Mouse (Mus musculus) limb, embryonic 14.5 days (tissue): ENCODE data around the gene Pam16. TPM values are rescaled to one million over a fixed set of nuclear protein-coding genes. Genes with fewer than 3 reads are reported as not detected.
A peak's percentile ranks its signal among the peaks of the same experiment; 100 is the strongest.

Experiments
- ATAC-seq: fragments of 200-750 bp; cut with Nextera tagmentation; 2 replicates; pipeline ENCODE4 v1.8.0; 2017; ENCODE audit warnings: low read depth, moderate number of reproducible peaks, moderate TSS enrichment; ENCODE audit not compliant: low FRiP score
- DNase-seq: peaks from one replicate; pipeline ENCODE4 v3.0.0-alpha.2; 2015; ENCODE audit warnings: low spot score
- H3K27ac ChIP-seq: fragments of 300-500 bp; sonication (generic); replicated peaks from 2 replicates; pipeline ENCODE4 v1.5.1; 2014; ENCODE audit warnings: low read depth, mild to moderate bottlenecking, low read length, moderate library complexity, mixed read lengths
- H3K27me3 ChIP-seq: fragments of 300-500 bp; sonication (generic); 2 replicates; pipeline ENCODE4 v1.6.1; 2014; ENCODE audit warnings: low read length, mixed read lengths; ENCODE audit not compliant: control insufficient read depth, insufficient read depth
- H3K36me3 ChIP-seq: fragments of 300-500 bp; sonication (generic); 2 replicates; pipeline ENCODE4 v1.6.1; 2014; ENCODE audit warnings: mild to moderate bottlenecking, low read length, moderate library complexity, mixed read lengths; ENCODE audit not compliant: control insufficient read depth, insufficient read depth
- H3K4me1 ChIP-seq: fragments of 300-500 bp; sonication (generic); 2 replicates; pipeline ENCODE4 v1.6.1; 2014; ENCODE audit warnings: antibody characterized with exemption, low read length, mixed read lengths; ENCODE audit not compliant: control insufficient read depth, insufficient read depth
- H3K4me2 ChIP-seq: fragments of 300-500 bp; sonication (generic); replicated peaks from 2 replicates; pipeline ENCODE4 v1.6.1; 2014; ENCODE audit warnings: low read depth, mild to moderate bottlenecking, low read length, moderate library complexity; ENCODE audit not compliant: severe bottlenecking
- H3K4me3 ChIP-seq: fragments of 300-500 bp; sonication (generic); replicated peaks from 2 replicates; pipeline ENCODE4 v1.5.1; 2014; ENCODE audit warnings: low read length
- H3K9ac ChIP-seq: fragments of 300-500 bp; sonication (generic); 2 replicates; pipeline ENCODE4 v1.6.1; 2014; ENCODE audit warnings: mild to moderate bottlenecking, low read depth, low read length, moderate library complexity; ENCODE audit not compliant: severe bottlenecking
- H3K9me3 ChIP-seq: fragments of 300-500 bp; sonication (generic); 2 replicates; pipeline ENCODE4 v1.6.1; 2016; ENCODE audit warnings: low read length; ENCODE audit not compliant: control insufficient read depth
- POLR2A ChIP-seq: fragments of 200-500 bp; IDR thresholded peaks from 2 replicates; pipeline ENCODE4 v1.8.0; 2012; ENCODE audit warnings: inconsistent platforms, mild to moderate bottlenecking, moderate library complexity, borderline replicate concordance; ENCODE audit not compliant: insufficient read depth, insufficient read length; ENCODE audit errors: extremely low read depth
- WGBS: fragments of 180-500 bp; shearing (Covaris S2); extraction: QIAGEN DNeasy Blood & Tissue Kit; methylation state at CpG from one replicate; pipeline ENCODE4 v1.1.7; 2014; 5-methylcytosine and 5-hydroxymethylcytosine counted together
- polyA plus RNA-seq, 2 experiments: library from polyadenylated mRNA; depleted of rRNA in 1 of 2; stranded (reverse) in 1 of 2; unstranded in 1 of 2; fragments of >200 nt; fragmentation: Nextera tagmentation in 1 of 2; extraction: Ambion mirVana in 1 of 2; gene quantifications; 2 replicates each; pipeline versions ENCODE4 v1.2.1 to v1.2.3; 2012 to 2014

The Pam16 gene
- polyA plus RNA-seq, 2 experiments = 80.1 to 92.5 TPM

DNA sequence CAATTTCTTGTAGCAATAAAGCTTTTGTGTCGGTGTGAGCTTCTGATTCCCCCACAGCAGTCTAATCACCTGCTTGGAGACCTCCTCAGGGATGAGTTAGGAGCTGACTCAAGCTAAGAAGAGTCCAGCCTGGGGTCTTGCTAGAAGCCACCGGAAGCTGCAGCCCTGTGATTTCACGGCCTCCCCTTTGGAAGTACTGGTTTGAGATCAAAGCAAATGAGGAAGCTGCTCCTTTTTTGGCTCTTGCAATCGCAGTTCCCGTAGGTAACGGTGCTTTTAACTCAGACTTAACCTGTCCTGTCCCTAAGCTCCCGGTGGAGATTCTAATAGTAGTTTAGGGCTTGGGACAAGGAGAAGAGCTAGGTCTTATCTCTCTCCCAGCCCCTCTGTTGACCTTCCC, 46.2 kb downstream of the Pam16 start:
- H3K9ac ChIP-seq = no peak overlapping the region
- DNase-seq (no peak), ATAC-seq (no peak)
- no peak overlapping the region for H3K27ac ChIP-seq
- H3K4me1 ChIP-seq = no peaks in the 10 kb centered on the region
- no peaks in the 10 kb centered on the region for H3K27me3 ChIP-seq
- no peak overlapping the region for H3K4me3 ChIP-seq
- WGBS = 56% methylated on average over 7 of the region's 7 CpGs
- H3K9me3 ChIP-seq = no peaks in the 10 kb centered on the region
- no peaks in the 10 kb centered on the region for H3K36me3 ChIP-seq
- H3K4me2 ChIP-seq = no peak overlapping the region
- no peak for TF ChIP-seq POLR2A

DNA sequence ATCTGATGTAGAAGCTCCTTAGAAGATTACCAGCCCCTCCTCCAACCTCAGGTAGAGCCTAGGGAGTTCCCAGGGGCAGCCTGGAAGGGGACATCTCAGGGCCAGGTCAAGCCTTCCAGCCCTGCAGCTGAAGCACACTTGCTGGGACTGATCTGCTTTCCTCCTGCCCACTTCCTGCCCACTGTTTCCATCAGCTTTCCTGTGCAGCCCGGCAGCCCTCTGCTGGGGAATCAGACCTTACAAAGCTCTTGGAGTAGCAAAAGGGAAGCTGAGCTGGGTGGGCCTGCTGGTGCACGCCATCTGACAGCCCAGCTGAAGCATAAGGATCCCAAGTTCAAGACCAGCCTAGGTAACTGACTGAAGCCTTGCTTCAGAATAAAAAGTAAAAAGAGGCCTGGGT, 47.9 kb downstream of the Pam16 start:
- Histone ChIP-seq H3K36me3 (no peaks in the 10 kb centered on the region), H3K9me3 (no peaks in the 10 kb centered on the region), H3K4me3 (no peak overlapping the region), H3K4me1 (no peaks in the 10 kb centered on the region), H3K9ac (no peak overlapping the region), H3K27me3 (no peaks in the 10 kb centered on the region), H3K4me2 (no peak overlapping the region), H3K27ac (no peak overlapping the region)
- DNase-seq = no peak
- 54% methylated on average over 2 of the region's 2 CpGs for WGBS
- no peak for TF ChIP-seq POLR2A
- no peak for ATAC-seq

DNA sequence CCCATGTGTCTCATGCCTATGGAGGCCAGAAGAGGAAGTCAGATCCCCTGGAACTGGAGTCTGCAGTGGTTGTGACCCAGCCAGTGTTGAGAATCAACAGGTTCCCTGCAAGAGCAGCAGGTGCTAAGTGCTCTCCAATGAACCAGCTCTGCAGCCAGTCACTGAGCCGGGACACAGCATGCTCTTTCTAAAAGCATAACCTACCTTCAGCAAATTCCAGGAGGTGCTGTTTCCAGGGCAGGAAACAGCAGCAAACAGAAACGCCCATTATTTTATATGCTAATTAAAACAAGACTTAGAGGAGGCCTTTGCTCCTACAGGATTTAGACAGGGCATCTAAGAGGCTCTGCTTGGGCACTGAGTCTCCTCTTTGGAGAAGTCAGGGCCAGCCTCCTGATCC, 48.8 kb downstream of the Pam16 start:
- Histone ChIP-seq H3K4me3 (no peak overlapping the region), H3K9me3 (no peaks in the 10 kb centered on the region), H3K27ac (no peak overlapping the region), H3K4me1 (peaks cover 2% of the 10 kb centered on the region), H3K27me3 (no peaks in the 10 kb centered on the region), H3K36me3 (no peaks in the 10 kb centered on the region), H3K9ac (no peak overlapping the region; the same call in 1 of the 2 replicates), H3K4me2 (no peak overlapping the region)
- 17% methylated on average over 2 of the region's 2 CpGs for WGBS
- no peak for DNase-seq
- no peak for ATAC-seq
- TF ChIP-seq POLR2A = no peak

DNA sequence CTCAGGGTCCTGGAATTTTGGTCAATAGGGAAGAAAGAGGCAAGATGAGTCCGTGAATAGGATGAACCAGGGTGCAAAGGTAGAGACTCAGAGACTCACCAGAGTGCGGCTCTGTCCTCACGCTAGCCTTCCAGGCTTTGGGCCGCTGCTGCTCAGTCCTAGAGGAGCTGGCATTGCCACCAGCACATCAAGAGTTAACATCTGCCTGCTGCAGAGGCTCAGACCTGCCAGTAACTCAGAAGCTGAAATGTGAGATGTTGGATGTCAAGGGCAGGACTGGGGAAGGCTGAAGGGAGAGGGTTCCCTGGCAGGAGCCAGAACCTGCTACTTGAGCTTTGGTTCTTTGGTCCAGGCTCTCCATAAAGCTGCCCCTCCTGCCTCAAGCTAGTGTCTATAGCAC, 54.1 kb downstream of the Pam16 start:
- 30% methylated on average over 4 of the region's 4 CpGs for WGBS
- TF ChIP-seq POLR2A = no peak
- no peak for DNase-seq
- Histone ChIP-seq H3K27ac (no peak overlapping the region), H3K9ac (no peak overlapping the region), H3K4me2 (no peak overlapping the region), H3K4me3 (no peak overlapping the region), H3K27me3 (no peaks in the 10 kb centered on the region), H3K9me3 (no peaks in the 10 kb centered on the region), H3K36me3 (no peaks in the 10 kb centered on the region), H3K4me1 (peaks cover 10% of the 10 kb centered on the region)
- ATAC-seq = peak; percentile 21; the same call in 1 of the 2 replicates

DNA sequence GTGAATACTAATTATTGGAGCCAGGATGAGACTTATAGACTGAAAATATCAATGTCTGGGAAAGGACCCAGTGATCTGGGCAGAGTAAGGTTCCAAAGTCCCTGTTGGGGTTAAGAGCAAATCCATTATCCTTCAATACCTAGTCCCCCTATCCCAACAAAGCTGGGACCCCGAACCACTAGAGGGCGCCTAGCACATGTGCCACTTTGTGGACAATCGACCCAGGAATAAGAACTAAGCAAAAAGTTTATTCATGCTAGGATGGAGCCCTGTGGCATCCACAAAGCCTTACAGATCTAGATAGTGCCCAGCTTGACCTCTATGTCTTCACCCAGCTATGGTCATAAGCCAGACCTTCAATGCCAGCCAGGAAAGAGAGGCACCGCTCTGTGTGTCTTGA, 56.9 kb downstream of the Pam16 start:
- Histone ChIP-seq H3K9me3 (no peaks in the 10 kb centered on the region), H3K4me3 (no peak overlapping the region), H3K4me2 (no peak overlapping the region), H3K27ac (0 out of 2 replicates have a peak overlapping the region, but pooled peaks have one; percentile 19), H3K9ac (no peak overlapping the region), H3K4me1 (peaks cover 10% of the 10 kb centered on the region), H3K27me3 (no peaks in the 10 kb centered on the region), H3K36me3 (no peaks in the 10 kb centered on the region)
- 24% methylated on average over 4 of the region's 4 CpGs for WGBS
- no peak for TF ChIP-seq POLR2A
- ATAC-seq = no peak; the same call in 1 of the 2 replicates
- peak; percentile 91 for DNase-seq

Other genes starting within 250 kb of the Pam16 start
- 3.2 and 4.1 TPM in 2 replicates for gene Adcy9, start 204.5 kb downstream of the Pam16 start, polyA plus RNA-seq (2012; rRNA removed)
- 2.4 and 2.7 TPM in 2 replicates for gene Adcy9, start 204.5 kb downstream of the Pam16 start, polyA plus RNA-seq (2014; fragmentation: Nextera tagmentation; extraction: Ambion mirVana)
- gene Srl, start 83.2 kb downstream of the Pam16 start, polyA plus RNA-seq (2012; rRNA removed) = 40.7 and 44.2 TPM in 2 replicates
- gene Srl, start 83.2 kb downstream of the Pam16 start, polyA plus RNA-seq (2014; fragmentation: Nextera tagmentation; extraction: Ambion mirVana) = 47.3 and 53.7 TPM in 2 replicates
- 29.9 and 31.5 TPM in 2 replicates for gene Tfap4, start 65.1 kb downstream of the Pam16 start, polyA plus RNA-seq (2012; rRNA removed)
- 19.6 and 22.8 TPM in 2 replicates for gene Tfap4, start 65.1 kb downstream of the Pam16 start, polyA plus RNA-seq (2014; fragmentation: Nextera tagmentation; extraction: Ambion mirVana)
- 83.8 and 110 TPM in 2 replicates for gene Glis2, start 30.3 kb downstream of the Pam16 start, polyA plus RNA-seq (2012; rRNA removed)
- gene Glis2, start 30.3 kb downstream of the Pam16 start, polyA plus RNA-seq (2014; fragmentation: Nextera tagmentation; extraction: Ambion mirVana) = 45.9 and 53.3 TPM in 2 replicates
- 75.7 and 117 TPM in 2 replicates for gene Vasn, start 15.0 kb upstream of the Pam16 start, polyA plus RNA-seq (2012; rRNA removed)
- gene Vasn, start 15.0 kb upstream of the Pam16 start, polyA plus RNA-seq (2014; fragmentation: Nextera tagmentation; extraction: Ambion mirVana) = 35.7 and 36.8 TPM in 2 replicates
- 27.0 and 30.2 TPM in 2 replicates for gene Dnaja3, start 15.0 kb upstream of the Pam16 start, polyA plus RNA-seq (2012; rRNA removed)
- 52.4 and 54.7 TPM in 2 replicates for gene Dnaja3, start 15.0 kb upstream of the Pam16 start, polyA plus RNA-seq (2014; fragmentation: Nextera tagmentation; extraction: Ambion mirVana)
- 40.8 and 51.1 TPM in 2 replicates for gene Coro7, start 54.8 kb upstream of the Pam16 start, polyA plus RNA-seq (2012; rRNA removed)
- 15.0 and 16.0 TPM in 2 replicates for gene Coro7, start 54.8 kb upstream of the Pam16 start, polyA plus RNA-seq (2014; fragmentation: Nextera tagmentation; extraction: Ambion mirVana)
- 64.3 and 71.5 TPM in 2 replicates for gene Nmral1, start 94.4 kb upstream of the Pam16 start, polyA plus RNA-seq (2012; rRNA removed)
- 70.9 and 82.0 TPM in 2 replicates for gene Nmral1, start 94.4 kb upstream of the Pam16 start, polyA plus RNA-seq (2014; fragmentation: Nextera tagmentation; extraction: Ambion mirVana)
- 56.0 and 63.1 TPM in 2 replicates for gene Hmox2, start 101.4 kb upstream of the Pam16 start, polyA plus RNA-seq (2012; rRNA removed)
- 96.6 and 106 TPM in 2 replicates for gene Hmox2, start 101.4 kb upstream of the Pam16 start, polyA plus RNA-seq (2014; fragmentation: Nextera tagmentation; extraction: Ambion mirVana)
- 84.8 and 110 TPM in 2 replicates for gene Cdip1, start 165.3 kb upstream of the Pam16 start, polyA plus RNA-seq (2012; rRNA removed)
- gene Cdip1, start 165.3 kb upstream of the Pam16 start, polyA plus RNA-seq (2014; fragmentation: Nextera tagmentation; extraction: Ambion mirVana) = 80.8 and 81.2 TPM in 2 replicates
- gene 4930562C15Rik, start 210.4 kb upstream of the Pam16 start, polyA plus RNA-seq (2012; rRNA removed) = not detected in 2 replicates
- 0.37 and 0.70 TPM in 2 replicates for gene 4930562C15Rik, start 210.4 kb upstream of the Pam16 start, polyA plus RNA-seq (2014; fragmentation: Nextera tagmentation; extraction: Ambion mirVana)